In the genomic region with DNA sequence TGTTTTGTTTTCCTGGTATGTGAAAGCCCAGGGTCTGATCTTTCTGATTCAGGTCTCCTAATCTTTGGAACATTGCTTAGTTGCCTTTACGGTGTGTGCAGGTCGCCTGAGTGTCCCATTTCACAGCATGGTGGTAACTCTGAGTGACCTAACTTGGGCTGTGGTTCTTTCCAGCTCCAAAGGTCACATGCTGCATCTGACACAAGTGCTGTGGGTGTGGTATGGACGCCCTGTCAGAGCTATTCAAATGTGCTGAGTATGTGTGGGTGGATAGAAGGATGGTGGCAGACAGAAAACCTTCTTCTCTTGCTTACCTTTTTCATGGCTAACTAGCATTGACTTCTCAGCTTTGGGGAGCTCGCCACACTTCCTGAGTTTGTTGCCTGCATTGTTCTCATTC, we compare ENCODE assay signal across 24 mouse cellular contexts.
DNase-seq lines count a peak whose midpoint lies in the region; ATAC-seq and TF ChIP-seq lines count a peak whose summit lies in the region.
"Had no signal": no experiment of that assay in that cellular context is flagged by ENCODE, and none has a peak within 500 bp of the region (broad histone marks: within the 10 kb centered on the region; RNA-seq: fewer than 3 reads in every experiment).

No protein-coding gene starts in this region.

- H3K9me3 ChIP-seq in heart, embryonic 10.5 days: peaks cover 14% of the 10 kb centered on the region; the same call in 1 of the 2 replicates
- H3K9me3 ChIP-seq in CH12.LX (replicated peaks; ENCODE audit: low read length): peaks cover 17% of the 10 kb centered on the region
- H3K9me3 ChIP-seq in intestine, postnatal 0 days (ENCODE audit: control insufficient read depth): no peaks in the 10 kb centered on the region
- H3K9me3 ChIP-seq: limb, embryonic 10.5 days had no signal

- peak; percentile 85 for ATAC-seq in intestine, postnatal 0 days
- ATAC-seq: liver, postnatal 0 days; lung, postnatal 0 days had no signal

- no peak for TF ChIP-seq POLR2A in CH12.LX (IDR thresholded peaks at IDR 0.05; ENCODE audit: low read depth, low read length)

- intact Hi-C loops in left cerebral cortex, adult 2 months (cut with DNase I): no loop called here

- no peak for TF ChIP-seq CTCF in CH12.LX (conservative IDR thresholded peaks at IDR 0.05 in 1 of 2, IDR thresholded peaks at IDR 0.05 in 1 of 2; ENCODE audit: low read depth in 2 of 2, low read length in 2 of 2)
- no peak for TF ChIP-seq CTCF in intestine, postnatal 0 days (IDR thresholded peaks at IDR 0.05; ENCODE audit: low read depth)
- no peak for TF ChIP-seq CTCF in layer of hippocampus, adult 2 months (conservative IDR thresholded peaks at IDR 0.05)
- no peak for TF ChIP-seq CTCF in left cerebral cortex, adult 2 months (IDR thresholded peaks at IDR 0.05)

- no peak overlapping the region for H3K4me2 ChIP-seq in CH12.LX (ENCODE audit: insufficient read depth, low read depth, poor library complexity, severe bottlenecking)
- no peak overlapping the region for H3K4me2 ChIP-seq in intestine, postnatal 0 days (replicated peaks; ENCODE audit: low read depth)
- H3K4me2 ChIP-seq: embryonic facial prominence, embryonic 12.5 days; forebrain, embryonic 12.5 days; hindbrain, embryonic 12.5 days; kidney, embryonic 15.5 days; midbrain, embryonic 11.5 days had no signal

- WGBS in heart, embryonic 10.5 days: 71% methylated on average over 4 of the region's 4 CpGs
- 53% methylated on average over 4 of the region's 4 CpGs for WGBS in intestine, postnatal 0 days

- no peak for TF ChIP-seq RAD21 in CH12.LX (IDR thresholded peaks at IDR 0.05; ENCODE audit: low read depth, low read length)

- no peaks in the 10 kb centered on the region for H3K79me2 ChIP-seq in CH12.LX (replicated peaks; ENCODE audit: control insufficient read depth, extremely low read depth, insufficient read depth, poor library complexity, severe bottlenecking)

- H3K4me1 ChIP-seq in heart, embryonic 10.5 days: no peaks in the 10 kb centered on the region
- peaks cover 8 to 21% of the 10 kb centered on the region in 2 experiments for H3K4me1 ChIP-seq in CH12.LX (ENCODE audit: control insufficient read depth in 1 of 2, insufficient read depth in 2 of 2)
- no peaks in the 10 kb centered on the region for H3K4me1 ChIP-seq in intestine, postnatal 0 days (replicated peaks; ENCODE audit: control insufficient read depth, insufficient read depth, low read length)
- H3K4me1 ChIP-seq: embryonic facial prominence, embryonic 12.5 days; forebrain, embryonic 12.5 days; kidney, embryonic 15.5 days had no signal

- in situ Hi-C loops in CH12.LX (cut with MboI; ENCODE audit: low pct_ligation_motif_present, low pct_unique_long_range_greater_than_20kb, low sequenced_read_pairs): no loop called here

- peak; percentile 70 for DNase-seq in heart, adult 11 months
- DNase-seq in heart, embryonic 10.5 days (ENCODE audit: low spot score): no peak
- DNase-seq in CH12.LX (ENCODE audit: extremely low read depth): no peak
- peak; percentile 37 for DNase-seq in yolk sac, embryonic 10.5 days (ENCODE audit: low spot score)
- DNase-seq in adrenal gland, adult 8-10 months: no peak
- DNase-seq in layer of hippocampus, adult 2 months (ENCODE audit: low spot score in 2 of 2): no peak
- no peak for DNase-seq in left cerebral cortex, adult 2 months (ENCODE audit: extremely low spot score in 1 of 2, low spot score in 2 of 2)
- DNase-seq: cerebellum, adult 11-12 months; cerebellum, postnatal 10 days; gastrocnemius, postnatal 25 days; heart, adult 2 months; liver; liver, postnatal 0 days; right cerebral cortex, postnatal 14 days; thymus, adult 18-20 months; thymus, postnatal 36 days had no signal

- no peak for TF ChIP-seq EP300 in CH12.LX (IDR thresholded peaks at IDR 0.05; ENCODE audit: low read length)

- H3K27me3 ChIP-seq in heart, embryonic 10.5 days (ENCODE audit: insufficient read depth, poor library complexity, severe bottlenecking): no peaks in the 10 kb centered on the region
- H3K27me3 ChIP-seq in CH12.LX (replicated peaks): no peaks in the 10 kb centered on the region
- H3K27me3 ChIP-seq in intestine, postnatal 0 days (replicated peaks; ENCODE audit: control insufficient read depth, insufficient read depth, low read length): no peaks in the 10 kb centered on the region
- H3K27me3 ChIP-seq: embryonic facial prominence, embryonic 12.5 days; forebrain, embryonic 12.5 days; hindbrain, embryonic 12.5 days; kidney, embryonic 15.5 days had no signal

- no peak overlapping the region for H3K4me3 ChIP-seq in heart, embryonic 10.5 days
- H3K4me3 ChIP-seq in CH12.LX (replicated peaks in 1 of 3; ENCODE audit: low read depth in 2 of 3, low read length in 2 of 3, poor library complexity in 1 of 3): no peak overlapping the region
- no peak overlapping the region for H3K4me3 ChIP-seq in intestine, postnatal 0 days (ENCODE audit: low read depth, low read length)
- H3K4me3 ChIP-seq in layer of hippocampus, adult 2 months: no peak overlapping the region
- H3K4me3 ChIP-seq in left cerebral cortex, adult 2 months: no peak overlapping the region
- H3K4me3 ChIP-seq: embryonic facial prominence, embryonic 12.5 days; forebrain, embryonic 12.5 days; heart, adult 2 months; hindbrain, embryonic 12.5 days; kidney, embryonic 15.5 days; limb, embryonic 10.5 days had no signal

- dilution Hi-C loops in CH12.LX (cut with MboI; ENCODE audit: extremely low pct_ligation_motif_present, extremely low pct_unique_long_range_greater_than_20kb, low sequenced_read_pairs): no loop called here

- no peak overlapping the region for H3K9ac ChIP-seq in CH12.LX (ENCODE audit: insufficient read depth, low read depth)
- no peak overlapping the region for H3K9ac ChIP-seq in intestine, postnatal 0 days (ENCODE audit: low read depth, low read length)
- H3K9ac ChIP-seq: embryonic facial prominence, embryonic 12.5 days; forebrain, embryonic 12.5 days; hindbrain, embryonic 12.5 days; kidney, embryonic 15.5 days; liver, postnatal 0 days had no signal

- no peaks in the 10 kb centered on the region for H3K36me3 ChIP-seq in heart, embryonic 10.5 days
- no peaks in the 10 kb centered on the region for H3K36me3 ChIP-seq in CH12.LX (replicated peaks in 1 of 2; ENCODE audit: control insufficient read depth in 1 of 2, insufficient read depth in 1 of 2, low read length in 1 of 2)
- no peaks in the 10 kb centered on the region for H3K36me3 ChIP-seq in intestine, postnatal 0 days (ENCODE audit: control insufficient read depth, insufficient read depth)
- H3K36me3 ChIP-seq: embryonic facial prominence, embryonic 12.5 days; forebrain, embryonic 12.5 days; hindbrain, embryonic 12.5 days; kidney, embryonic 15.5 days; limb, embryonic 10.5 days had no signal

- no peak overlapping the region for H3K27ac ChIP-seq in heart, embryonic 10.5 days
- no peak overlapping the region for H3K27ac ChIP-seq in CH12.LX (ENCODE audit: insufficient read depth, low read depth)
- H3K27ac ChIP-seq in intestine, postnatal 0 days (ENCODE audit: low read depth, low read length): peak overlapping the region; percentile 60
- no peak overlapping the region for H3K27ac ChIP-seq in layer of hippocampus, adult 2 months
- H3K27ac ChIP-seq in left cerebral cortex, adult 2 months: no peak overlapping the region
- H3K27ac ChIP-seq: embryonic facial prominence, embryonic 12.5 days; forebrain, embryonic 12.5 days; heart, adult 2 months; hindbrain, embryonic 12.5 days; kidney, embryonic 15.5 days; limb, embryonic 10.5 days had no signal

TF ChIP-seq in CH12.LX, 34 proteins besides CTCF, POLR2A, EP300 and RAD21:
- TF ChIP-seq ELF1 (IDR thresholded peaks at IDR 0.05; ENCODE audit: low read depth, low read length): no peak
- no peak for TF ChIP-seq JUND (conservative IDR thresholded peaks at IDR 0.05; ENCODE audit: low read depth, low read length)
- no peak for TF ChIP-seq PAX5 (IDR thresholded peaks at IDR 0.05; ENCODE audit: low read length)
- TF ChIP-seq BHLHE40 (IDR thresholded peaks at IDR 0.05; ENCODE audit: low read depth, low read length): peak; percentile 34; the same call in 1 of the 2 replicates

Comparison
In these comparisons a context has a peak if more than half of its experiments do, and no peak if none do; other contexts are left out.
1. DNase-seq: peak in heart, adult 11 months (single experiment) and yolk sac, embryonic 10.5 days (single experiment); none in heart, embryonic 10.5 days (single experiment), CH12.LX (single experiment), adrenal gland, adult 8-10 months (single experiment), layer of hippocampus, adult 2 months (0 of 2) and left cerebral cortex, adult 2 months (0 of 2).